8 mouse cellular contexts compared by ENCODE assay signal in the genomic region with DNA sequence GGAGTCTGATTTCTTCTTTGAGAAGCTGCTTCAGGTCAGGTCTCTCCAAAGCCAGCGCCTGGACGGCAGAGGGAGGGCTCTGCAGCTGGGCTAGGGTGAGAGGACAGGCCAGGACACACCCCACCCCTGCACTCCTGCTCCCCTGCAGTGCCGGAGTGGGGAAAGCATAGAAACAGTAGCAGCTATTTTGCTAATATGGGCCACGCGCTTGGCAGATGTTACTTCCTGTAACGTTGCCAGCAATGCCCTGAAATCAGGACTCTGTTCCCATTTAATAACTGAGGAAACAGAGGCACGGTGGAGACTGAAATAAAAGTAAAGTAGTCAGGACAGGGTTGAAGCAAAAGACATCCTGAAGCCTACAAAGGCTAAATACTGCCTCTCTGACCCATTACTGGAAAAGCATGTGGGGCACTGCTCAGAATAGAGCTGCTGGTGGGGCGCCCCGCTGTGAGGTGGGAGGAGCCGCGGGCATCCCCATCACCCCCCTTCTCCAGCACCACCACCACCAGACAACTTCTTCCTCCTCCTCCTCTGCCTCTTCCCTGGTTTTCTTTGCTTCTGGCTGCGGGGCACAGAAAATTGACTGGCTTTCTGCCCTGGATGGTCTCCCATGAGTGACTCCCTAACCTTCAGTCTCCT.
DNase-seq lines count a peak whose midpoint lies in the region; ATAC-seq and TF ChIP-seq lines count a peak whose summit lies in the region.

No protein-coding gene starts in this region.

- no peak overlapping the region for H3K4me3 ChIP-seq in liver, embryonic 11.5 days (ENCODE audit: low read depth, low read length)
- no peak overlapping the region for H3K4me3 ChIP-seq in forebrain, embryonic 11.5 days (ENCODE audit: low read depth, low read length)
- H3K4me3 ChIP-seq in kidney, postnatal 0 days (replicated peaks; ENCODE audit: low read depth, low read length): no peak overlapping the region
- H3K4me3 ChIP-seq in neural tube, embryonic 13.5 days: no peak overlapping the region

- peaks cover 31% of the 10 kb centered on the region for H3K27me3 ChIP-seq in liver, embryonic 11.5 days (replicated peaks; ENCODE audit: control insufficient read depth, insufficient read depth, low read length)
- H3K27me3 ChIP-seq in forebrain, embryonic 11.5 days (ENCODE audit: control insufficient read depth, insufficient read depth, low read length): no peaks in the 10 kb centered on the region; the same call in 1 of the 2 replicates
- no peaks in the 10 kb centered on the region for H3K27me3 ChIP-seq in kidney, postnatal 0 days (ENCODE audit: insufficient read depth, low read length)
- peaks cover 11% of the 10 kb centered on the region for H3K27me3 ChIP-seq in neural tube, embryonic 13.5 days

- no peak overlapping the region for H3K9ac ChIP-seq in liver, embryonic 11.5 days (ENCODE audit: low read depth, low read length)
- no peak overlapping the region for H3K9ac ChIP-seq in forebrain, embryonic 11.5 days (ENCODE audit: low read length)
- no peak overlapping the region for H3K9ac ChIP-seq in kidney, postnatal 0 days (ENCODE audit: low read depth, low read length)
- H3K9ac ChIP-seq in neural tube, embryonic 13.5 days: no peak overlapping the region

- H3K27ac ChIP-seq in liver, embryonic 11.5 days (ENCODE audit: low read depth, low read length): no peak overlapping the region
- H3K27ac ChIP-seq in forebrain, embryonic 11.5 days (ENCODE audit: low read depth, low read length): no peak overlapping the region
- no peak overlapping the region for H3K27ac ChIP-seq in kidney, postnatal 0 days
- H3K27ac ChIP-seq in neural tube, embryonic 13.5 days (replicated peaks): no peak overlapping the region

- WGBS in liver, embryonic 11.5 days: 7% methylated on average over 12 of the region's 12 CpGs
- 5% methylated on average over 12 of the region's 12 CpGs for WGBS in forebrain, embryonic 11.5 days
- WGBS in kidney, postnatal 0 days: 4% methylated on average over 12 of the region's 12 CpGs
- 5% methylated on average over 12 of the region's 12 CpGs for WGBS in neural tube, embryonic 13.5 days

- no peak for ATAC-seq in liver, embryonic 11.5 days (replicated peaks; ENCODE audit: low FRiP score)
- ATAC-seq in forebrain, embryonic 11.5 days (replicated peaks; ENCODE audit: low FRiP score): no peak; the same call in 1 of the 2 replicates
- ATAC-seq in kidney, postnatal 0 days (replicated peaks; ENCODE audit: low FRiP score, low read depth): no peak
- peak; percentile 70 for ATAC-seq in neural tube, embryonic 13.5 days (ENCODE audit: low read depth)
- no peak for ATAC-seq in monocyte, adult 5-6 weeks (replicated peaks; ENCODE audit: insufficient number of reproducible peaks, low FRiP score, low TSS enrichment, poor library complexity, severe bottlenecking)

- H3K4me1 ChIP-seq in liver, embryonic 11.5 days (replicated peaks; ENCODE audit: control insufficient read depth, insufficient read depth, low read length): 0 out of 2 replicates have a peak, but pooled peaks cover 7% of the 10 kb centered on the region
- H3K4me1 ChIP-seq in forebrain, embryonic 11.5 days (replicated peaks; ENCODE audit: control insufficient read depth, insufficient read depth, low read length): peaks cover 8% of the 10 kb centered on the region; the same call in 1 of the 2 replicates
- H3K4me1 ChIP-seq in kidney, postnatal 0 days (replicated peaks; ENCODE audit: insufficient read depth, low read length): peaks cover 13% of the 10 kb centered on the region
- H3K4me1 ChIP-seq in neural tube, embryonic 13.5 days (replicated peaks): peaks cover 24% of the 10 kb centered on the region

- no peaks in the 10 kb centered on the region for H3K36me3 ChIP-seq in liver, embryonic 11.5 days (ENCODE audit: control insufficient read depth, insufficient read depth, low read length)
- no peaks in the 10 kb centered on the region for H3K36me3 ChIP-seq in forebrain, embryonic 11.5 days (ENCODE audit: control insufficient read depth, insufficient read depth, low read length)
- no peaks in the 10 kb centered on the region for H3K36me3 ChIP-seq in kidney, postnatal 0 days (ENCODE audit: insufficient read depth, low read length)
- H3K36me3 ChIP-seq in neural tube, embryonic 13.5 days: no peaks in the 10 kb centered on the region

- no peak for TF ChIP-seq CTCF in kidney, postnatal 0 days (IDR thresholded peaks at IDR 0.05; ENCODE audit: low read depth)

- no peak for DNase-seq in liver, embryonic 11.5 days (ENCODE audit: low spot score)
- no peak for DNase-seq in liver
- DNase-seq in cerebellum, adult 9-10 months: peak; percentile 25
- DNase-seq in forebrain, embryonic 11.5 days (ENCODE audit: low spot score): no peak
- DNase-seq in kidney, postnatal 0 days (ENCODE audit: low spot score): no peak
- DNase-seq in right cerebral cortex, postnatal 4 days: no peak

- H3K4me2 ChIP-seq in liver, embryonic 11.5 days: peak overlapping the region; percentile 22; the same call in 1 of the 2 replicates
- H3K4me2 ChIP-seq in forebrain, embryonic 11.5 days (ENCODE audit: low read depth, low read length, severe bottlenecking): 0 out of 2 replicates have a peak overlapping the region, but pooled peaks have one; percentile 18
- H3K4me2 ChIP-seq in kidney, postnatal 0 days (ENCODE audit: low read length): peak overlapping the region; percentile 30; the same call in 1 of the 2 replicates
- H3K4me2 ChIP-seq in neural tube, embryonic 13.5 days: peak overlapping the region; percentile 33

- H3K9me3 ChIP-seq in liver, embryonic 11.5 days (ENCODE audit: control insufficient read depth, low read length): no peaks in the 10 kb centered on the region
- H3K9me3 ChIP-seq in forebrain, embryonic 11.5 days (ENCODE audit: control insufficient read depth, low read length): no peaks in the 10 kb centered on the region
- no peaks in the 10 kb centered on the region for H3K9me3 ChIP-seq in kidney, postnatal 0 days (replicated peaks; ENCODE audit: low read length)
- H3K9me3 ChIP-seq in neural tube, embryonic 13.5 days: no peaks in the 10 kb centered on the region
